Mouse (Mus musculus) kidney, embryonic 16.5 days (tissue): Measurements from ENCODE around the gene Rho. TPM values are rescaled to one million over a fixed set of nuclear protein-coding genes. Genes with fewer than 3 reads are reported as not detected.

Experiments
- ATAC-seq: fragments of 200-750 bp; cut with Nextera tagmentation; 2 replicates; pipeline ENCODE4 v1.8.0; 2017; ENCODE audit warnings: moderate TSS enrichment; ENCODE audit not compliant: low FRiP score, low TSS enrichment
- H3K27ac ChIP-seq: fragments of 300-500 bp; sonication (generic); 2 replicates; pipeline ENCODE4 v1.5.1; 2014; ENCODE audit warnings: low read length
- H3K27me3 ChIP-seq: fragments of 300-500 bp; sonication (generic); 2 replicates; pipeline ENCODE4 v1.6.1; 2014; ENCODE audit warnings: low read length, control low read depth, mixed read lengths; ENCODE audit not compliant: insufficient read depth
- H3K36me3 ChIP-seq: fragments of 300-500 bp; sonication (generic); 2 replicates; pipeline ENCODE4 v1.6.1; 2014; ENCODE audit warnings: low read length, control low read depth, mixed read lengths; ENCODE audit not compliant: insufficient read depth
- H3K4me1 ChIP-seq: fragments of 300-500 bp; sonication (generic); 2 replicates; pipeline ENCODE4 v1.6.1; 2014; ENCODE audit warnings: low read length, control low read depth, mixed read lengths; ENCODE audit not compliant: insufficient read depth
- H3K4me2 ChIP-seq: fragments of 300-500 bp; sonication (generic); replicated peaks from 2 replicates; pipeline ENCODE4 v1.6.1; 2014; ENCODE audit warnings: low read depth, low read length
- H3K4me3 ChIP-seq: fragments of 300-500 bp; sonication (generic); 2 replicates; pipeline ENCODE4 v1.5.1; 2014; ENCODE audit warnings: mild to moderate bottlenecking, low read length
- H3K9ac ChIP-seq: fragments of 300-500 bp; sonication (generic); replicated peaks from 2 replicates; pipeline ENCODE4 v1.6.1; 2014; ENCODE audit warnings: low read length
- H3K9me3 ChIP-seq: fragments of 300-500 bp; sonication (generic); 2 replicates; pipeline ENCODE4 v1.6.1; 2016; ENCODE audit warnings: low read length, control low read depth
- whole genome bisulfite sequencing: fragments of 180-500 bp; shearing (Covaris S2); extraction: QIAGEN DNeasy Blood & Tissue Kit; methylation state at CpG from one replicate; pipeline ENCODE4 v1.1.7; 2014; 5-methylcytosine and 5-hydroxymethylcytosine counted together
- polyA plus RNA-seq: library from polyadenylated mRNA; unstranded; fragments of >200 nt; fragmentation: Nextera tagmentation; extraction: Ambion mirVana; gene quantifications from 2 replicates; pipeline ENCODE4 v1.2.1, GENCODE M21; 2015

Rho gene
- polyA plus RNA-seq, 1 experiment from 2014 or later = 0.16 TPM

DNA sequence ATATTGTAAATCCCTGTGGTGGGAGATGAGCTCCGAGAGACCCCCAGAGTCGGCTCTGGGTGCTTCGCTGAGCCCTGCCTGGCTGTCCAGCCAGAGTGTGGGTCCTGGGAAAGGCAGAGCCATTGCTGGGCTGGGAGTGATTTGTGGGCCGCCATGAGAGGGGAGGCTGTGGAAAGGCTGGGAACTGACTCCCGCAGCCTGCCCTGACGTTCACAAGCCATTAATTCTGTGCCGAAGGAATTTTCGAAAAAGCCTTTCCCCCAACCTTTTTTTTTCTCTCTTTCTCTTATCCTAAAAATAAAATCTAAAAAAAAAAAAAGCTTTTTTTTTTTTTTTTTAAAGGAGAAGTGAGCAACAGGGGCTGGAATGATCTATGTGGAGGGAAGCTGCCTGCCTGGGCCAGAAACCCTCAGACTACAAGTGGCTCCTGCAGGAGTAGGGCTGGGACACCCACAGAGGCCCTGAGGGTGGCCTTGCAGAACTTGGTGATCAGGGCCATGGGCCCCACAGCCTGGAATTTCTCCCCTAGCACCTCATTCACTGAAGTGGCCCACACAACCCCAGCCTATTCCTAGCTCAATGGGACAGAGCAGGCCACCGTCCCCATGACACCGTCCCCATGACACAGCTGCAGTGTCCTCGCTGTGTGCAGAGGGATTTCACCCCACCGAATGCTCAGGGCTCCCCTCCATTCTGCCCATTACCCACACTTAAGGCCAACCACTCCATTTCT, 51.9 kb downstream of the Rho start:
- Histone ChIP-seq H3K9ac (peak overlapping the region; percentile 50), H3K4me1 (peaks cover 72% of the 10 kb centered on the region), H3K4me3 (0 out of 2 replicates have a peak overlapping the region, but pooled peaks have one; percentile 8), H3K4me2 (peak overlapping the region; percentile 40), H3K27ac (peak overlapping the region; percentile 93), H3K27me3 (no peaks in the 10 kb centered on the region), H3K9me3 (no peaks in the 10 kb centered on the region), H3K36me3 (peaks cover 12% of the 10 kb centered on the region)
- WGBS = 25% methylated on average over 12 of the region's 12 CpGs
- ATAC-seq = peak; percentile 62

DNA sequence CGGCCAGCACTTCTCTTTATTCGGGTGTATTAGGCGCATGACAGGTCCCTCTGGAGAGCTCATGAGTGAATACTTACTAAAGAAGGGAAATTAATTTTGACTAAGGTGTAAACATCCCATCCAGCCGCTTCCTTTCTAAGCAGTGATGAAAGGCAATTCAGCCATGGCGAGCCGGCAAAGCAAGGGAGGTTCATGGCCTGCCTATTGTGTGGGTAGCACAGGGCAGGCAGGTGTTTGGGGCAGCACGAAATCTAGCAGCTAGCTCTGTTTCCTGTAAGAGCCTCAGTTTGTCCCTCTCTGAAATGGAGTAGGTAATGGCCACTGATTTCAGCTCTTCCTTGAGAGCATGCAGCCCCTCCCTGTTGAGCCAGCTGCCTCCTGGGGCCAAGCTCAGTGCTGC, 53.0 kb downstream of the Rho start:
- Histone ChIP-seq H3K36me3 (peaks cover 9% of the 10 kb centered on the region; the same call in 1 of the 2 replicates), H3K4me1 (peaks cover 82% of the 10 kb centered on the region), H3K9me3 (no peaks in the 10 kb centered on the region), H3K27ac (no peak overlapping the region; the same call in 1 of the 2 replicates), H3K27me3 (no peaks in the 10 kb centered on the region), H3K4me3 (no peak overlapping the region), H3K4me2 (0 out of 2 replicates have a peak overlapping the region, but pooled peaks have one; percentile 73), H3K9ac (no peak overlapping the region)
- 57% methylated on average over 7 of the region's 7 CpGs for WGBS
- no peak for ATAC-seq

DNA sequence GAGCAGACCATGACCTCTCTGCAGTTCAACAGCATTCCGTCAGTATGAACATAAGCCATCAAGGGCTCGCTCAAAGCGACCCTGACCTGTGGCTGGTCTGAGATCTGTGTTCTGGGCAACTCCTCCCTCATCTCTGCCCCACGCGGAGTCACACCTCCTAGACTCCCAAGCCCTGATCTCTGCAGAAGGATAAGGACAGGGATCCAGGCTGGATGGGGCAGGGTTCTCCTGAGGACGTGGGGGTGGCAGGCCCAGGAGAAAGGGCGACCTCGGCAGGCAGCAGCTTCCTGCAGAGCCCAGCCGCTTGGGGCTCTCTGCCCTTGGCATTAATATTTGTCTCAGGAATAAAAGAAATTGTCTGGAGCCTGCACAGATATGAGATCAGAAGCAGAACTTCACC, 54.1 kb downstream of the Rho start:
- H3K9ac ChIP-seq = peak overlapping the region; percentile 39
- H3K4me3 ChIP-seq = peak overlapping the region; percentile 22
- peak overlapping the region; percentile 73 for H3K4me2 ChIP-seq
- peak overlapping the region; percentile 61 for H3K27ac ChIP-seq
- no peak for ATAC-seq
- H3K27me3 ChIP-seq = no peaks in the 10 kb centered on the region
- no peaks in the 10 kb centered on the region for H3K9me3 ChIP-seq
- H3K36me3 ChIP-seq = no peaks in the 10 kb centered on the region
- peaks cover 80% of the 10 kb centered on the region for H3K4me1 ChIP-seq
- WGBS = 41% methylated on average over 9 of the region's 9 CpGs

DNA sequence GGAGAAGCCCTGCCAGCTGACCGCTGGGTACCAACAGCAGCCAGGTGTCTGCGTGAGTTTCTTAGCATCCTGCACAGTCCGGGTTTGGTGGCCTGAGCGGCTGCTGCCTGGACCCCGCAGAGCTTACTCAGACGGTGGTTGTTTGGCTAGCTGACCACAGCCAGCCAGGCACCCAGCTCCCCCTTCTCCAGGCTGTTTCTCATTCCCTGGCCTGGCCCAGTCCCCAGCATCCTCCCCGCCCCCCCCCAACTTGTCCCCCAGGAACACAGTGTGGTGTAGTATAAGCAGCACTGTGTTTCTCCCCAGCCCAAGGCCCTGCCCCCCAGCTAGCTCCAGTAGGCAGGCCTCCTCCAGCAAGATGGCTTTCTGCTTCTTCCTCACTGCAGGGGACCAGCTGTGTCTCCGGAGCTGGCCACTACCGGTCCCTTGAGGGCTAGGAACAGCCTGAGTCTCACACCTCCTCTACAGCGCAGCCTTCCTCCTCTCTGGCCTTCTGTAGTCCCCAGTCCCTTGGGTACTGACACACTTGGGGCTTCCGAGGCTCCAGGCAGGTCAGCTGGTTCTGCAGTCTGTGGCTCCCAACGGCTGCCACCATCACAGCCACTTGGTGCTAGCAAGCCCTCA, 55.0 kb downstream of the Rho start:
- no peaks in the 10 kb centered on the region for H3K36me3 ChIP-seq
- 50% methylated on average over 11 of the region's 12 CpGs for WGBS
- H3K4me2 ChIP-seq = peak overlapping the region; percentile 73
- no peaks in the 10 kb centered on the region for H3K27me3 ChIP-seq
- ATAC-seq = no peak
- peak overlapping the region; percentile 39 for H3K9ac ChIP-seq
- peak overlapping the region; percentile 22 for H3K4me3 ChIP-seq
- H3K4me1 ChIP-seq = peaks cover 87% of the 10 kb centered on the region
- peak overlapping the region; percentile 51 for H3K27ac ChIP-seq
- H3K9me3 ChIP-seq = no peaks in the 10 kb centered on the region

DNA sequence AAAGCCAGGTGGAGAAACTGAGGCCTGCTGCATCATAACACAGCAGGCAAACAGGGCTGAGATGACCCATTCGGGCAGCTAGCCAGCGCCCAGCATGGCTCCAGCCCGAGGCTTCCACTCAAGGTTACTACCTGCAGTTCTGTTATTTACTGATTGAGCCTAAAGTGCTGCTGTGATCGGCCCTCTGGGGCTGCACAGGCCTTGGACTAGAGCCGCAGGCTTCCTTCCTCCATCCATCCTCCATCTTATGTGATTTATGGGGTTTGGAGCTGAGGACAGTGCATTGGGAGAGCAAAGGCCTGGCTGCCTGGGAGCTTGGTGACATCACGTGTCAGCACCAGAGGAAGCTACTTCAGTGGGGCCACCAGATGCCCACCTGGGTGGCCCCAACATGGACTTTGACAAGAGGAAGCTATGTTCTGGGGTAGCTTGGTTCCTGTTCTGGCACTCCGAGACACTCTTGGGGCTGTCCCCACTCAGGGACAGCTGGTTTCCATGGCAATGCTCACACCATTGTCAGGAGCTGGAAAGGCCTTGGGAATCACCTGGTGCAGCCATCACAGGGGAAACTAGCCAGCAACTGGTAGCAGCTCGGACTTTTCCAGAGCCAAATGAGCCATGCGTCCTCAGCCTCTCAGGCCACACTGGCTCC, 55.7 kb downstream of the Rho start:
- Histone ChIP-seq H3K4me3 (peak overlapping the region; percentile 22; the same call in 1 of the 2 replicates), H3K27ac (peak overlapping the region; percentile 51), H3K27me3 (no peaks in the 10 kb centered on the region), H3K9ac (peak overlapping the region; percentile 39), H3K9me3 (no peaks in the 10 kb centered on the region), H3K36me3 (no peaks in the 10 kb centered on the region), H3K4me2 (peak overlapping the region; percentile 73), H3K4me1 (peaks cover 88% of the 10 kb centered on the region)
- 43% methylated on average over 9 of the region's 9 CpGs for WGBS
- ATAC-seq = no peak

DNA sequence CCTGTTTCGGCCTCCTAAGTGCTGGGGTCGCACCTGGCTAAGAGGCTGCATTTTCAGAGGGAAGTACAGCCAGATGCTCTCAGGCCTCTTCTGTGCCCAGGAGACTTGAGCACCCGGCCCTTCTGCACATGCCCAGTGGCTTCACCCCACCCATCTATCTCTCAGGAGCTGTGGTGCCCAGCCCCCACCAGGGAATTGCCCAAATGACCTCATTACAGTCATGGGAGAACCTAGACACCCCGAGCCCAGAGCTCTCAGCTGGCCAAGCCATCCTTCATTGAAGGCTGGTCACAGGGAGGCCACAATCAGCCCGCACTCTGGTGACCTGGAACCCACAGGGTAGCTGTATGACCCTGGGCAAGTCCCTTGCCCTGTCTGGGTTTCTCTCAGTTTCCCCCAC, 57.5 kb downstream of the Rho start:
- peak overlapping the region; percentile 59 for H3K4me3 ChIP-seq

DNA sequence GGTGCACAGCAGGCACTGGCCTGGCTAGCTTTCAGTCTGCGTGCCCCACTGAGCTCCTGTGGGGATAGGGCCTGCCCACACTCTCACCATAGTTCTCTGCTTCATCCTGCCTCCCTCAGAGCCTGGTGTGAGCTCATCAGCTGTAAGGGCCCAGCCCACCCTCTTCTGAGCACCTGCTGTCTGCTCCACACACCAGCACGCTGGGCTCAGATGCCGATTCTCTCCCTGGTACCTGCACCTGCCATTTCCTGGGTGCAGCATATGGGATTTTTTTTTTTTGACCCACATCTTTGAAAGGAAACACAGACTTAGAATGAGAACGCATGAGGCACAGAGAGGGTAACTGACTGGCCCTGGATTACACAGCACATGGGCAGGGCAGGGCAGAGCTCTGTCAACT, 58.1 kb downstream of the Rho start:
- H3K27me3 ChIP-seq = 0 out of 2 replicates have a peak, but pooled peaks cover 10% of the 10 kb centered on the region
- H3K4me1 ChIP-seq = peaks cover 85% of the 10 kb centered on the region
- 74% methylated on average over 4 of the region's 4 CpGs for WGBS
- peak overlapping the region; percentile 47; the same call in 1 of the 2 replicates for H3K9ac ChIP-seq
- no peaks in the 10 kb centered on the region for H3K9me3 ChIP-seq
- peak overlapping the region; percentile 59 for H3K4me3 ChIP-seq
- H3K27ac ChIP-seq = no peak overlapping the region
- ATAC-seq = no peak
- H3K36me3 ChIP-seq = no peaks in the 10 kb centered on the region
- H3K4me2 ChIP-seq = peak overlapping the region; percentile 73

More for the DNA sequence above, 57.5 kb downstream of the Rho start:
- Histone ChIP-seq H3K36me3 (no peaks in the 10 kb centered on the region), H3K9ac (0 out of 2 replicates have a peak overlapping the region, but pooled peaks have one; percentile 32), H3K9me3 (no peaks in the 10 kb centered on the region), H3K27me3 (0 out of 2 replicates have a peak, but pooled peaks cover 10% of the 10 kb centered on the region), H3K27ac (no peak overlapping the region), H3K4me2 (peak overlapping the region; percentile 73), H3K4me1 (peaks cover 89% of the 10 kb centered on the region)
- no peak for ATAC-seq
- 72% methylated on average over 5 of the region's 5 CpGs for WGBS

Other genes starting within 250 kb of the Rho start
- 0.86 and 2.1 TPM in 2 replicates for gene Tmem40, start 169.3 kb upstream of the Rho start, polyA plus RNA-seq
- 36.8 and 40.1 TPM in 2 replicates for gene Cand2, start 157.2 kb upstream of the Rho start, polyA plus RNA-seq
- 1,760 and 1,914 TPM in 2 replicates for gene Rpl32, start 123.0 kb upstream of the Rho start, polyA plus RNA-seq
- 2.3 and 2.8 TPM in 2 replicates for gene Efcab12, start 93.3 kb upstream of the Rho start, polyA plus RNA-seq
- gene Mbd4, start 78.4 kb upstream of the Rho start, polyA plus RNA-seq = 18.6 and 22.0 TPM in 2 replicates
- 38.4 and 40.1 TPM in 2 replicates for gene Ift122, start 78.3 kb upstream of the Rho start, polyA plus RNA-seq
- gene H1foo, start 13.2 kb downstream of the Rho start, polyA plus RNA-seq = not detected in 2 replicates
- 55.5 and 62.4 TPM in 2 replicates for gene Plxnd1, start 63.3 kb downstream of the Rho start, polyA plus RNA-seq